Mouse (Mus musculus): ENCODE data around the gene Akap8l. TPM values are rescaled to one million over a fixed set of nuclear protein-coding genes. Genes with fewer than 3 reads are reported as not detected.

Gene Akap8l
- total RNA-seq, 2 experiments from 2014 or later: 36.7 to 50.5 TPM

DNA sequence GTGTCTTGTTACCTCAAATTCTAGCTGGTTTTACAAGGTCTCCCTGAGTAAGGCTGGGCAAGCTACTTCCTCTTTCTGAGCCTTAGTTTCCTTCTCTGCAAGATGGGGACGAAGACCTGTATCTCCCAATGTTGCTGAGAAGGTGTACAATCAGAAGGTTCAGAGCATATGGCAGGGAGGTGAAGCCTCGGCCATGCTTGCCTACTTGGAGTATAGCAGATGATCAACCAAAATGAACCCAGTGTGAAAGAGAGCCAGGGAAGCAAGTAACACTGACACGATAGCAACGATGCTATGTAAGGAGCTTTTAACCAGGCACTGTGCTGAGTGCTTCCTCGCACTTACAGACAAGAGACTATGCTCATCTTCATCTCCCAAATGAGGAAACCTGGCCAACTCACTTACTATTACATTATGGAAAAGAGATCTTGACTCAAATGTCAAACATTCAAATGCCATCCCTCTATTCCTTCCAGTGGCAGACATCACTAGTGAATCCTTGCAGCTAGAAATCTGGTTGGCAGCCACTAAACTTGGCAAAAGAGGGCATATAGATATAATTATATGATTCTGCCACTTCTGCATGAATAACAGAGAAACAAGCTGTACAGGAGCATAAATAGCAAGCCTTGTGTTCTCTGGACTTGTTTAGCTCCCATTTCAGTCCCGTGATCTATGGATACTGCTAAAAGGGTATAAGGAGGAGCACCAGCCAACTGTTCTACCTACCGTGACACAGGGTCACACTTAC lies 8.0 kb upstream of the Akap8l start:
- DNase-seq (ENCODE audit: low spot score in 2 of 2): no peak

DNA sequence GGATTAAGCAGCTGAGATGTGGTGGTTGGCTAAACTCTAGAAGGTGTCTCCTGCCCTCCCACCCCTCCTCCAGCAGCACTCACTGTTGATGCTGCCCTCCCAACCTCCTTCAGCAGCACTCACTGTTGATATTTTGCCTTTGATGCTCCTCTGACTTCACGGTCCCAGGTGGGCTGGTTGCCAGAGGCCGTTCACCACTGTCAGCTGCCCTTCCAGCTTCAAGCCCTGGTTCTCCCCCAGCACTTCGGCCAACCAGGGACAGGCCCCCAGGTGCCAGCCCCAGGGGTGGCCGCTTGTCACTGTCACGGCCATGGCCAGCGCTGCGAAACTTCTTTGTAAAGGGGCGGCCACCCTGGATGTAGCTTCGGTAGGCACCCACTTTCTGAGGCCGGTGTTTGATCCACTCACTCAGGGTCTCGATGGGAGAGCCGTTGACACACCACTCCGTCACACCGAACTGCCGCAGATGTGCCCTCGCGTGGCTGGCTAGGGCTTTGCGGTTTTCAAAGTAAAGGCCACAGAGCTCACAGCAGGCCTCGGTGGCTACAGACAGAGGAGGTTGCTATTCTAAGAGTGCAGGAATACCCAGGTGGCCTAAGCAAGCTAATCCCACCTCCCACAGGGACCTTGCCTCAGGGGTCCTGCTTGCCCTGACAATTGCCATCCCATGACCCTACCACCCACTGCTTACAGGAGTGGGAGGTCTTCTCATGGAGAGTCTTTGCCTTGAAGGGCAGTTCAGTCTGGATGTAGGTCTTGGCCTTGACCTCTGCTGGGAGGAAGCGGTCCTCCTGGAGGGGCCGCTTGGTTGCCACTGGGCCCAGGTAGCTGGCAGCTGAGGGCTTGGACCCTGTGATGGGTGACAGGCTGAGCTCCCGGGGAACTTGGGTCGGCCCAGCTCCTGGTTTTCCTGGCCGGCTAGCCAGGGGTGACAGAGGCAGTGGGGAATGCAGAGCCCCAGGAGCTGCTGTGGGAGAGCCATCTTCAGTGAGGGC lies 6.7 kb upstream of the Akap8l start:
- no peak for DNase-seq (ENCODE audit: low spot score in 2 of 2)

DNA sequence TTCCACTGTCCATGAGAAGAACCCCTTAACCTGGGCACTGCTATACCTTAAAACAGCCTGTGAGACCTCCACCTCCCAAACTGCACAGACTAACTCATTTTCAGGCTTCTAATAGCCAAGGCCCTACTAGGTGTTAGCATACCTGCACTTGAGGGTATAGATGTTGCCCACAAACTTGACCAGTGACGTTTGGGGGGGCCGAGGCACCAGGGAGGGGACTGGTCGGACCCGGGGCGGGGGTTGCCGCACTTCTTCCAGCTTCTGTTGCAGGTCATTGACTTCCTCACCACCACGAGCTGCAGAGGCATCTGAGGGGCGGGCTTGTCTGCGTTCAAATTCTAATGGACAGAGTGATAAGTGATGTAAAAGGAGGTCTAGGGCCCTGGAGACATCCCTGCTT lies 5.9 kb upstream of the Akap8l start:
- DNase-seq (ENCODE audit: low spot score in 2 of 2): no peak

DNA sequence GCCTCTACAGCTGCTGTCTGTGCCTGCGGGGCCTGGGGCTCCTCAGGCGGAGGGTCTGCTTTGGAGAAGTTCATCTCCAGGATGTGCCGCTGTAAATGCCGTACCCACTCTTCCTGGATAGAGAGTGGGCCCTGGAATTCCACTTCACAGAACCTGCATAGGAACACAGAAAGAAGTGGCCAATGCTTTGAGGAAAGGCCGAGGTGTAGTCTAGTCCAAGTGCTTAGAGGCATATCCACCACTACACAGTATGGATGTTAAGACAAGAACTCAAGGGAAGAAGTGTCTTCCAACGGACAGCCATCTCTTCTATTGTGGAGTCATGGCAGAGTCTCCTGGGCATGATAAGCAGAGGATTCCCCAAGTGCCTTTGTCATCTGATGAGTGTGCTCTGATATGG lies 4.6 kb upstream of the Akap8l start:
- DNase-seq (ENCODE audit: low spot score in 2 of 2): no peak

DNA sequence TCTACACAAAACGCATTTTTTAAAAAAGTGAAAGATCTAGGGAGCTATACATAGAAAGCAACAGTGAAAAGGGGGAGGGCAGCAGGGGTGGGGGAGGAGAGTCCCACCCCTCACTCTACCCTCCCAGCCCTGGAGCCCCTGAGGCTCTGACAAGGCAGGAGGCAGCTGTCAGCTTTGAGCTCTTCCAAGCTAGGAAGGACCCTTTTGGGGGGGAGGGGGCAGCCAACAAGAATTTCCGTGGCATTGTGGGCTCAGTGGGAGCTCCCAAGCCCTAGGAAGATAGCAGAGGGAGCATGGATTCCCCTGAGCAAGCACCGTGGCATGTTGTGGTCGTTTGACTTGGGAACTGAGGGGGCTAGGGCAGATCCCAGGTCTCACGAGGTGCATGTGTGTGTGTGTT lies 3.8 kb upstream of the Akap8l start:
- DNase-seq (ENCODE audit: low spot score in 2 of 2): no peak

GRCm38 (mm10) chr17:32353696-32354095 lies 3.3 kb upstream of the Akap8l start:
- peak in 1 of 2 experiments; percentile 74 for DNase-seq (ENCODE audit: low spot score in 2 of 2)

GRCm38 (mm10) chr17:32351726-32352125 lies 1.3 kb upstream of the Akap8l start:
- DNase-seq (ENCODE audit: low spot score in 2 of 2): no peak

- DNase-seq (ENCODE audit: low spot score in 2 of 2): no peak
Observed at GRCm38 (mm10) chr17:32351269-32351668, 862 bp upstream of the Akap8l start.

DNA sequence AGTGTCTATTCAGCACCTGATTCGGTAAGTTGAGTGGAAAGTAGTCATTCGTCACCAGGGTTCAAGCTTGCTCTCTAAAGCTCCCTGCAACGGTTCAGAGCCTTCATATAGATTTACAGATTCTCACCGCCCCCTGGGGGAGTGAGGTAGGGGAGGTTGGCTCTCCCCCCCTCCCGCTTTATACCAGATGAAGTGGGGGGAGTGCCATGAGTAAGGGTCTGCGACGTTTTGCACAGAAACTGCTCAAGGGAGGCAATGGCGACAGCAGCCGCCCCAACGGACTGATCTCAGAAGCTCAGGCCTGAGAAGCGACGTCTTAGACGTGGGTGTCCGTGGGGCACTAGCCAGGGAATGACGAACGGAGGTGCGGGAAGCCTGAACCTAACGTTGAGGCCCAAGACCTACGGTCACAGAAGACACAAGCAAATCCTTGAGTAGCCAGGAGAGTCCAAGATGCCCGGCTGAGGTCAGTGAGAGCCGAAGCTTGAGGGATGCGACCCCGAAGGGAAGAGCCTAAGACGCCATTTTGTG lies 491 bp downstream of the Akap8l start:
- DNase-seq (ENCODE audit: low spot score in 2 of 2): no peak

DNA sequence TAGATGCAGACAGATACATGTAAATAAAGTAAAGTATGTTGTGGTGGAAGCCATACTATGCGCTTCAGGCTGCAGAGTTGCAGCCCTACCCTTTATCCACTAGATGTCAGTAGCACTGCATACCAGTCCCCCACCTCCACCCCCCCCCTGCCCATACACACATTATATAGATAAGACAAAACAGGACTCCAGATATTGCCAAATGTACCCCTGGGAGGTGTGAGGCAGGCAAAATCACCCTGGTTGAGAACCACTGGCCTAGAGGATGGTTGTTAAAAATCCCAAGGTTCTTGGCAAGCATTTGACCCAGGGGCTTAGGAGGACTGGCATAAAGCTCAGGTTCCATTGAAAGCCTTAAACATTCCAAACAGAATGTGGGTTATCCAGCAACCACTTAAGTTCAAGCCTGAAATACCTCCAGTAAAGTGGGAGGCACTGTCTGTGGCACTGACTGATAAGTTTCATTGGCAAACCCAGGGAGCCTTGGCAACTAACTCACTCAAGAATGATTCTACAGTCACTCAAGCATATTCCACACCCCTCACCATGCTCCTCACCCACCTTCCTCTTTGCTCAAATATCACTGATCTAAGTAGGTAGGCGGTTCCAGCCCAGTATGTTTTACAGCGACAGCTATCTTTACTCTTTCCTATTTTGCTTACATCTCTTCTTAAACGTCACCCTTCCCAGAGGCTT lies 1.2 kb downstream of the Akap8l start:
- no peak for DNase-seq (ENCODE audit: low spot score in 2 of 2)

DNA sequence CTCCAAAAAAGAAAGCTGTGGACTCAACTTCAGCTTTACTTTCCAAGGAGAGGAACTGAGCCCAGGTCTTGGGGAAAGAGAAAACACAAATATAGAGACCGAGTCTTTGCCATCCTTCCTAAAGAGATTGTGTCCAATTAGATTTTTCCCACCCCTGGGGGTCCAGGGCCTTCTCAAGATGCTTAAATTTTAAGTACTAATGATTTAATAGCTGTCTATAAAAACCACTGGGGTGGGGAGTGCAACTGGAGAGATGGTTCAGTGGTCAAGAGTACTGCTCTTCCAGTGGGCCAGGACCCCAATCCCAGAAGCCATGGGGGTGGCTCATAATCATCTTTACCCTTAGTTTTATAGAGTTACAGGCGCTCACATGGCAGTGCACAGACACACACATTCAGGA lies 2.0 kb downstream of the Akap8l start:
- no peak for DNase-seq (ENCODE audit: low spot score in 2 of 2)

DNA sequence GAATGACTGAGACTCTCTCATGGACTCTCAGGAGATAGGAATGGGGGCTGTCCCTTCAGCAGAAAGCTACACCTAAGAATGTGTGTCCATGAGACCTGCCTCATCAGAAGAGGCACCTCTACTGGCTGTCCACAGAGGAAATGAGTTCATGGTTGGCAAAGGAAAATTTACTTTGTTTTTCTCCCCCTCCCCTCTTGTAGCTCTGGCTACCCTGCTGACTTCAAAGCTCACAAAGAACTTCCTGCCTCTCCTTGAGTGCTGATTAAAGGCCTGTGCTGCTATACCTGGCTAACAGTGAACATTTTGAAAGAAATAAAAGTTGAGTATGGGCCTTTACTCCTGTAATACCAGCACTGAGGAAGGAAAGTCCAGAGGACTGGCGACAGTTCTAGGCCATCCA lies 9.3 kb downstream of the Akap8l start:
- DNase-seq (ENCODE audit: low spot score in 2 of 2): no peak

- no peak for DNase-seq (ENCODE audit: low spot score in 2 of 2)
Observed at GRCm38 (mm10) chr17:32340110-32340509, 10.3 kb downstream of the Akap8l start.

DNA sequence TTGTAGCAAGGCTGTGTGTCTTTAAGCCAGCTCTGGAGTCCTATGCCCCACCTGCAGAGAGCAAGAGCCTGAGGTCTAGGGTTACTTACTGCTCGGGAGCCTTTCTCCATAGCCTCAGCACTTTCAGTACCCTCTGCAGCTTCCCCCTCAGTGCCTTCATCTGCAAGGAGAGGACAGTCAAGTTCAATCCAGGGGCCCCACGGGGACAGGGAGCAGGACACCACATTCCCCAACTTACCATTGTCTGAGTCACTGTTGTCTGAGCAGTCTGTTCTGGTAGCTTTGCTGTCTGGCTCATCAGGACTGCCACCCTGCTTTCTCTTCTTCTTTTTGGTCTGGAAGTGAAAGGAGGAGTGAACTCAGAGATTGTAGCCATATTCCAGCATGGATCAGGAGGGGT lies 14.5 kb downstream of the Akap8l start:
- no peak for DNase-seq (ENCODE audit: low spot score in 2 of 2)

GRCm38 (mm10) chr17:32334921-32335320 lies 15.5 kb downstream of the Akap8l start:
- DNase-seq (ENCODE audit: low spot score in 2 of 2): no peak

DNA sequence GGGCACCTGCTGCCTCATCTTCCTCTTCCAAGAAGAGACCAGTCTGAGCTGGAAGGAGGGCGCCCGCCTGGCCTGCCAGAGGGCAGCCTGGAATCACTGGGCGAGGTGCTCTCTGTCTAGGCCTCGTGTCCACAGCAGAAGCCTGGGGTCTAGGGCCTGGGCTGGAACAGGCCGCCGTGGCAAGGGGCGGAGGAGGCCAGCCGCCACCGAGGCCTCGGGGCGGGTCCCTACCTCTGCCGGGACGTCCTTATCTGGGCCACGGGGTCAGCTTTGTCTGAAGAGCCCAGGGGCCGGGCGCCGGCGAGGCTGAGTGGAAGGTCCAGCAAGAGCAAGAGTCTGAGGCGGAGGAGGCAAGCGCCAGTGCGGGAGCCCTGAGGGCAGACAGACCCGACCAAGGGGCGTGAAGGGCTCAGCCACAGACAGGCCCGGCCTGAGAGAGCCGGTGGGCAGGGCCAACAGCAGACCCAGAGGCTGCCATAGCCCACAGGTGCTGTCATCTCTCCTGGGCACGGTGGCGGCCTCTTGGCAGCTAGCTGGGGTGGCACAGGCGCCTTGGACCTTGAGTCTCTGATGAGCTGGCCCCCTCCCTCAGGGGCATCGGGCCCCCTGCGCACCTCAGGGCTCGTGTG lies 16.6 kb downstream of the Akap8l start:
- DNase-seq (ENCODE audit: low spot score in 2 of 2): no peak

DNA sequence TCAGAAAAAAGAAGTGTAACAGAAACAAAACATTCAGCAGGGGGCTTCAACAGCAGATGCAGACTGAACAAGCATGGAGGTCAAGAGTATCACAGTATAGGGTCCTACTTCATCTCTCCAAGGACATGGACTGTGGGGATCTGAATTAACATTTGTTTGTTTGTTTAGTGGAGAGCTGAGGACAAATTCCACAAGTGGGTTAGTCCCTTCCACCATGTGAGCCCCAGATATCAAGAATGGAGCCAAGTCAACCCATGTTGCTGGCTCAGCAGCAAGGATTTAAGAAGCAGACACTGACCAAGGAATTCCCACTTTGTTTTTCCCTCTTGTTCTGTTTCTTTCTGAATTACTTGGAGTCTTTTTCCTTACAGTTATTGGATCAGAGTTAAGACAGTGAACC lies 22.9 kb downstream of the Akap8l start:
- DNase-seq (ENCODE audit: low spot score in 2 of 2): no peak

DNA sequence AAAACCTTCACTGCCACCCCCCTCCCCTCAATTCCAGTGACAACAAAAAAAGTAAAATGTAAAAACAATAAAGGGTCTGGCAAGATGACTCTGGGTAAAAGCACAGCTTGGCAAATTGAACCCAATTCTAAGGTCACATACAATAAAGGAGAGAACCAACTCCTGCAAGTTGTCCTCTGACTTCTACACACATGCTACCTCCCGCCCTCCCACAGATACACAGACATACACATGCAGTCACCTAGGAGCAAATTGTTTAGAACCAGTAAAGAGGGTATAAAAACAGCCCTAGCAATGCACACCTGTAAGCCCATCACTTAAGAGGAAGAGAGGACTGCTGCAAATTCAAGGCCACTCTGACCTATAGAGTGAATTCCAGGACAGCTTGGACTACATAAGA lies 27.6 kb downstream of the Akap8l start:
- no peak for DNase-seq (ENCODE audit: low spot score in 2 of 2)

GRCm38 (mm10) chr17:32321836-32322235 lies 28.6 kb downstream of the Akap8l start:
- DNase-seq (ENCODE audit: low spot score in 2 of 2): no peak

DNA sequence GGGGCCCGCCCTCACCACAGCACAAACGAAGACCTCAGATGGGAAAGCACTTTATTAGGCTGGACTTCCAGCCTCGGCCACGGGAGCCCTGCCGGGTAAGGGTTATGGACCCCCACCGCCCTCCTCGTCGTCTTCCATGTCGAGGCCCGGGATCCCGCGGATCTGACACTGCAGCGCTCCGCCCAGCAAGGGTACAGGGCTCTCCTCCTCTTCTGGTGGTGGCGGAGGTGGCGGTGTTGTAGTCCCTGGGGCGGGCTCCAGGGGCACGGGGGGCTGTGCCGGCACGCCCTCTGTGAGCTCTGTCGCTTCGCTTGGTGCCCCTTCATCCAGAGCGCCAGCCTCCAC lies 29.0 kb downstream of the Akap8l start:
- DNase-seq (ENCODE audit: low spot score in 2 of 2): no peak

Data from gastrocnemius, postnatal 4 days (tissue).